Mouse (Mus musculus) heart, embryonic 14.5 days (tissue): ENCODE data around the gene Kcnj6. TPM values are rescaled to one million over a fixed set of nuclear protein-coding genes. Genes with fewer than 3 reads are reported as not detected.
A peak's percentile ranks its signal among the peaks of the same experiment; 100 is the strongest.

Experiments
- ATAC-seq: fragments of 200-750 bp; cut with Nextera tagmentation; 2 replicates; pipeline ENCODE4 v1.8.0; 2017; ENCODE audit warnings: low read depth, moderate TSS enrichment; ENCODE audit not compliant: insufficient number of reproducible peaks, insufficient read depth, low FRiP score
- H3K27ac ChIP-seq, 2 experiments: fragments of 200-500 bp in 1 of 2; fragments of 300-500 bp in 1 of 2; sonication (generic) in 1 of 2; replicated peaks in 1 of 2; 2 replicates each; pipeline ENCODE4 v1.5.1; 2012 to 2014; ENCODE audit warnings: low read depth in 2 of 2, low read length in 2 of 2, control low read depth in 1 of 2, mild to moderate bottlenecking in 1 of 2, mixed read lengths in 1 of 2; ENCODE audit not compliant: control insufficient read depth in 1 of 2, insufficient read depth in 1 of 2
- H3K27me3 ChIP-seq: fragments of 300-500 bp; sonication (generic); 2 replicates; pipeline ENCODE4 v1.6.1; 2014; ENCODE audit warnings: mild to moderate bottlenecking, low read length, control low read depth; ENCODE audit not compliant: control insufficient read depth, insufficient read depth
- H3K36me3 ChIP-seq: fragments of 300-500 bp; sonication (generic); 2 replicates; pipeline ENCODE4 v1.6.1; 2014; ENCODE audit warnings: mild to moderate bottlenecking, control low read depth, low read length, mixed read lengths; ENCODE audit not compliant: control insufficient read depth, insufficient read depth
- H3K4me1 ChIP-seq, 2 experiments: fragments of 200-500 bp in 1 of 2; fragments of 300-500 bp in 1 of 2; sonication (generic) in 1 of 2; 2 replicates each; pipeline ENCODE4 v1.6.1; 2012 to 2014; ENCODE audit warnings: low read length in 2 of 2, control low read depth in 1 of 2, mixed read lengths in 1 of 2; ENCODE audit not compliant: control insufficient read depth in 2 of 2, insufficient read depth in 2 of 2
- H3K4me2 ChIP-seq: fragments of 300-500 bp; sonication (generic); 2 replicates; pipeline ENCODE4 v1.6.1; 2014; ENCODE audit warnings: mild to moderate bottlenecking, low read length
- H3K4me3 ChIP-seq, 2 experiments: fragments of 200-500 bp in 1 of 2; fragments of 300-500 bp in 1 of 2; sonication (generic) in 1 of 2; 2 replicates each; pipeline ENCODE4 v1.5.1; 2012 to 2014; ENCODE audit warnings: low read length in 2 of 2, mild to moderate bottlenecking in 2 of 2, control low read depth in 1 of 2, low read depth in 1 of 2, moderate library complexity in 1 of 2; ENCODE audit not compliant: control insufficient read depth in 1 of 2, insufficient read depth in 1 of 2
- H3K9ac ChIP-seq: fragments of 300-500 bp; sonication (generic); 2 replicates; pipeline ENCODE4 v1.6.1; 2014; ENCODE audit warnings: mild to moderate bottlenecking, low read length
- H3K9me3 ChIP-seq: fragments of 300-500 bp; sonication (generic); 2 replicates; pipeline ENCODE4 v1.6.1; 2016; ENCODE audit warnings: low read length, control low read depth; ENCODE audit not compliant: control insufficient read depth
- WGBS: fragments of 180-500 bp; shearing (Covaris S2); extraction: QIAGEN DNeasy Blood & Tissue Kit; methylation state at CpG from one replicate; pipeline ENCODE4 v1.1.7; 2014; 5-methylcytosine and 5-hydroxymethylcytosine counted together
- polyA plus RNA-seq: library from polyadenylated mRNA; unstranded; fragments of >200 nt; fragmentation: Nextera tagmentation; extraction: Ambion mirVana; gene quantifications from 2 replicates; pipeline ENCODE4 v1.2.1, GENCODE M21; 2014

Gene Kcnj6
- polyA plus RNA-seq, result 0.15 and 0.20 TPM in 2 replicates

DNA sequence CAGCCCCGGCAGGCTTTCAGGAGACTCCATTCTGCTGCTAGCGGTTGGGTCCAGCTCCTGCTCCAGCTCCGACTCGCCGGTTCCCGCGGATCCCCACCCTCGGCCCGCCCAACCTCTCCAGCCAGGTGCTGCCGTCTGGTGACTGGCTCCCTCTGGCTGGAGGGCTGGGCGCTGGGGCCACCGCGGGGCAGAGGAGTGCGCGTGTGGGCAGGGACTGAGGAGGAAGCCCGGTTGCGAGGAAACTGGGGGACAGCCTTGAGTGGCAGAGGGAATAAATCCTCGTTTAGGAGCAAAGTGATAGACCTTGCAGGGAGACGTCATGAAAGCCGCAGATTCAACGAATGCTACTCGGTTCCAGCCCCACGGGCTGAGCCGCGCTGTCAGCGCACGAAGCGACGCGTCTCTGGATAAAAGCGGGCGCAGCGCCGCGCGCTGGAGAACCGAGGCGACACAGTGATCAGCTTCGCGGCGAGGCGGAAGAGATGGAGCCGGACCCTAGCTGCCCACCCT, at the start of gene Kcnj6:
Kcnj6 (minus strand) TSS at position 362 of the 510 bp plus-strand sequence.
- 2% methylated on average over 43 of the region's 43 CpGs for WGBS
- Histone ChIP-seq H3K4me3 (peak within 1 kb of the TSS; percentile 11 to 22; a peak in 2 of 4 replicates), H3K27ac (no peak within 1 kb of the TSS), H3K4me1 (no peaks in the 10 kb centered on the region; a peak in 1 of 4 replicates), H3K9ac (no peak within 1 kb of the TSS), H3K36me3 (no peaks in the 10 kb centered on the region), H3K9me3 (no peaks in the 10 kb centered on the region), H3K27me3 (peaks cover 47% of the 10 kb centered on the region), H3K4me2 (peak within 1 kb of the TSS; percentile 49)
- no peak for ATAC-seq

DNA sequence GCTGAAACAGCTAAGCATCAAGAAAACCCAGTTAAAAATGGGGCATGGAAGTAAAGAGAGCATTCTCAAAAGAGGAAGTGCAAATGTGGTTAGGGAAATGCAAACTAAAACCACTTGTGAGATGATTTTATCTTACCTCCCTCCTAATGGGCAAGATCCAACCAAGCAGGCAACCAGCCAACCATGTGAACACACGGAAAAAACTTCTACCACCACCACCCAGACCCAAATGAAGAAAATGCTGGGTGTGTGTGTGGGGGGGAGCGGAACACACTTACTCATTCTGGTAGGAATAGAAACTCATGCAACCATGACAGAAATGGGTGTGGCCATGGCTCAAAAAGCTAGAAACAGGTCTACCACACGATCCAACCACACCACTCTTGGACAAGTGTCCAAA, 12.4 kb upstream of the Kcnj6 start:
- 69% methylated on average over 3 of the region's 3 CpGs for WGBS
- H3K4me3 ChIP-seq, result no peak overlapping the region
- no peaks in the 10 kb centered on the region for H3K9me3 ChIP-seq
- no peak overlapping the region for H3K27ac ChIP-seq
- no peak overlapping the region for H3K4me2 ChIP-seq
- H3K9ac ChIP-seq, result no peak overlapping the region
- no peak for ATAC-seq
- H3K4me1 ChIP-seq, result no peaks in the 10 kb centered on the region
- no peaks in the 10 kb centered on the region for H3K36me3 ChIP-seq
- H3K27me3 ChIP-seq, result no peaks in the 10 kb centered on the region

DNA sequence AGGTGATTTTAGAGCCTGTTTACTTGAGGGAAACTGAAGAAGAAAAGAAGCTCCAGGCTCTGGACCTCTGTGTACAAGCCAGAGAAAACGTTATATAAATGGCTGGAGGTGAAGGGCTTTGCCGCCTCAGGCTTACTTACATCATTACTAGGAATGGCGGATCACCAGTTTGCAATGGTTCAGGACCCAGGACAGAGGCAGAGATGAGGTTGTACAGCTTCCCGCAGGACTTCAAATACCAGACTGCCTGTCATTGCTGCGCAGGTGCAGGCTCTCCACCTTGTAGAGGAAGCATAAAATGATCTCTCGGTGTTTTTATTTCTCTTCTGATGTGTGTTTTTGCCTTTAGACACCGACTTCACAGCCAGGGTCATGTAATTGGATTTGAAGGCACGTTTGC, 7.1 kb upstream of the Kcnj6 start:
- no peaks in the 10 kb centered on the region for H3K9me3 ChIP-seq
- WGBS, result 29% methylated on average over 8 of the region's 8 CpGs

DNA sequence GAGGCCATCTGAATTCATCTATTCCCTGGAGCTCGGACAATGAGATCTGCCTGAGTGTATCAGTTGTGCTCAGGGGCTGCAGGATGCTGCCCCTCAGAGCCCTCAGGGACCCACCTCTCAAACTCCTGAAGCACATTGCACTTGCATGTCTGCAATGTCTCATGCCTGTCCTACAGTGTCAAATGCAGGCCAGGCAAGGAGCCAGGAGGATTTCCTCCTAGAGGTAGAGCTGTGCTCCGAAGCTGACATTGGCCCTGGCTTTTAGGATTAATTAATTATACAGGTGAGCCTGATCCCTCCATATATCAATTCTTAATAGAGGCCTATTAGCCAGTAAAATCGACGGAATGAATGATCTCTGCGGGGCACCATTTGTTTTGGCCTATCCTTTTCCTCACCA, 2.0 kb upstream of the Kcnj6 start:
- no peaks in the 10 kb centered on the region for H3K36me3 ChIP-seq
- H3K27me3 ChIP-seq, result peaks cover 39% of the 10 kb centered on the region
- H3K4me3 ChIP-seq, result no peak overlapping the region
- H3K9me3 ChIP-seq, result no peaks in the 10 kb centered on the region
- H3K4me1 ChIP-seq, result no peaks in the 10 kb centered on the region; a peak in 1 of 4 replicates
- no peak overlapping the region for H3K9ac ChIP-seq
- no peak for ATAC-seq
- no peak overlapping the region for H3K4me2 ChIP-seq
- no peak overlapping the region for H3K27ac ChIP-seq
- 61% methylated on average over 5 of the region's 5 CpGs for WGBS

More for the DNA sequence above, 7.1 kb upstream of the Kcnj6 start:
- H3K4me2 ChIP-seq, result no peak overlapping the region
- no peaks in the 10 kb centered on the region for H3K36me3 ChIP-seq
- no peak overlapping the region for H3K27ac ChIP-seq
- H3K27me3 ChIP-seq, result no peaks in the 10 kb centered on the region; the same call in 1 of the 2 replicates
- H3K9ac ChIP-seq, result no peak overlapping the region
- H3K4me3 ChIP-seq, result no peak overlapping the region
- ATAC-seq, result no peak
- H3K4me1 ChIP-seq, result no peaks in the 10 kb centered on the region

DNA sequence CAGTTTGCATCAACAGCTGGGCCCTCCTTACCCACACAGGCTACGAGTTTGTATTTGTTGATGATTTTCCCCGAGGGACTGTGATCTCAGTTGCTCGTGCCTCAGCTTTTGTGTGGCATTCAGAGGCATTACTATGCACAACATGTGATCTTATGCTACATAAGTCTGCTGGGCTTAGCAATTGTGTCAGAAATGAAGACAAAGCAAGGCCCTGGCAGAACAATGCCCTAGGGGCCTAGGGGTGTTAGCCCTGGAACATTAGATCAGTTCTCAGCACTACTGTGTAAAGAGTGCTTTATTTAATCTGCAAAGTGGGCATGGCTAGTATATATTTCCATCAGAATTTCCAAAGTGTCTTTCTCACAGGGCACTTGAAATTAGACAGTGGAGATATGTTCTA, 1.5 kb upstream of the Kcnj6 start:
- WGBS, result 62% methylated on average over 3 of the region's 3 CpGs

DNA sequence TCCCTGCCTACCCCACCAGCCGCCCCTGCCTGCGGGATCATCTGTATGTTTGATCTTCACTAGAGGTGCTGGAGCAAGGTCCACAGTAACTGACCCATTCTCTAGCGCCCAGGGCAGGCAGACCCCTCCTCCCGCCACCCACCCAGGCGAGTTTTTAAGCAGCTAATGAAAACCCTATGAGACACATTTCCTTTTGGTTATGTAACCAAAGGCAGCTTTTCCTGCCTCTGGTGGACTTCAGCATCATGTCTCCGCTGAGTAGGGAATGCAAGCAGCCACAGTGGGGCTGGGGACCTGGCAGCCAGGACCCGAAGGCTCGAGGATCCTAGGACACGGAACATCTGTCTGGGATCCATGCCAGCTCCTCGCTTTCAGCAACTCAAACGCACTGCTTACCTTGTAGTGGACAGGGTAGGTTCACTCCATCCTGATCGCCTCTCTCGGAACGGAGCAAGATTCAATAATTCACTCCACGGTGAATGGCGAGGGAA, 665 bp downstream of the Kcnj6 start:
- Histone ChIP-seq H3K27me3 (peaks cover 47% of the 10 kb centered on the region), H3K9ac (no peak overlapping the region), H3K4me1 (no peaks in the 10 kb centered on the region; a peak in 1 of 4 replicates), H3K4me2 (no peak overlapping the region), H3K27ac (no peak overlapping the region), H3K36me3 (no peaks in the 10 kb centered on the region), H3K4me3 (no peak overlapping the region), H3K9me3 (no peaks in the 10 kb centered on the region)
- WGBS, result 15% methylated on average over 16 of the region's 16 CpGs
- ATAC-seq, result no peak

More for the DNA sequence above, 1.5 kb upstream of the Kcnj6 start:
- H3K36me3 ChIP-seq, result no peaks in the 10 kb centered on the region
- H3K9me3 ChIP-seq, result no peaks in the 10 kb centered on the region
- no peak overlapping the region for H3K9ac ChIP-seq
- peaks cover 44% of the 10 kb centered on the region for H3K27me3 ChIP-seq
- ATAC-seq, result no peak
- no peak overlapping the region for H3K27ac ChIP-seq
- no peaks in the 10 kb centered on the region; a peak in 1 of 4 replicates for H3K4me1 ChIP-seq
- no peak overlapping the region for H3K4me3 ChIP-seq
- no peak overlapping the region for H3K4me2 ChIP-seq

DNA sequence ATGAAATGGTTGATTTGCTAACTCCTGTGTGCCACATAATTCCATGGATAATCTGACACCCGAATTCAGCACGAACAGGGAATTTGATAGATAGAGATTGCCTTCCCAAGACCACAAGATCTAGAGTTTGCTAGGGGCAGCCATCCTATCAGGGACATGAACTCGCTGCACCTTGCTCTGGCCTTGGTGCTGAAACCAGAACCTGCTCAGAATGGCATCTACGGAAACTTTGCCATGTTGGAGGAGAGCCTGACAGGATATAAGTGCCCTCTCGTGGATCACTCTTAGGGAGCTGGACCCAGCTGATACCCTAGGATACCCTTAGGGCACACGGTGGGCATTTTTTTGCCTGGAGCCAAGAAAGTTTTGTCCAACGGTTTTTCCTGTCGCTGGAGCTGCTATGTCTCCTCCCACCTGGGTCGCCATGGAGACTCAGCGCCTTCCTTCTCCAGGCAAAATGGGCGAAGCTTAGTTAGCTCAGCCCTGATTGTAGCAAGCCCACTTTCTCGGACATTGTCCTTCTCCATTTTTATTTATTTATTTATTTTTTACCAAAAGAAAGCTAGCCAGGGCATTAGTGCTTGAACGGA, 1.9 kb downstream of the Kcnj6 start:
- peaks cover 47% of the 10 kb centered on the region for H3K27me3 ChIP-seq

More for the DNA sequence above, 1.9 kb downstream of the Kcnj6 start:
- no peak overlapping the region for H3K4me2 ChIP-seq
- 10% methylated on average over 13 of the region's 13 CpGs for WGBS
- H3K9me3 ChIP-seq, result no peaks in the 10 kb centered on the region
- no peak for ATAC-seq
- no peaks in the 10 kb centered on the region; a peak in 1 of 4 replicates for H3K4me1 ChIP-seq
- no peak overlapping the region for H3K4me3 ChIP-seq
- H3K36me3 ChIP-seq, result no peaks in the 10 kb centered on the region
- no peak overlapping the region for H3K27ac ChIP-seq
- H3K9ac ChIP-seq, result no peak overlapping the region
